Mouse (Mus musculus) frontal cortex, postnatal 14 days (tissue): ENCODE measurements at regions not wholly inside any gene's neighbourhood (a gene's known extent, or its start where the extent isn't known, plus 50 kb on each side); places are given as distances from the start of the nearest gene placed in this dataset.

Experiments
- DNase-seq, 2 experiments: peaks; one replicate each; pipeline ENCODE4 v3.0.0; 2022; ENCODE audit warnings: low spot score in 2 of 2

DNA sequence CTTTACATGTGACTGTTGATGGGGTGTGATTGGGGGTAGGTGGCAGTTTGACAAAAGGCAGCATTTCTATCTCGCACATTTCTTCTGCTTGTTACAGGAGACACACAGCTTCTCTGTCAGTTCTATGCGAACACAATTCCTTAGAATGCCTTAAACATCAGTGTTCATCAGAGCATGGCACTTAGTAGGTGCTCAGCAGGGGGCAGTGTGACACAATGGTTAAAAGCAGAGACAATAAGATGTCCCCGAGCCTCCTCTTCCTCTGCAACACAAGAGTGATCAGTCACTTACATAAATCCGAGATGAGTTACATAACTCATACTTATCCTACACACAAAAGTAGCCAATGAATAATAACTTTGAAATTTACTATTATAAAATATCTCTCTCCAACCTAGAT lies 688.1 kb downstream of the Gm826 start:
- DNase-seq: peak in 1 of 2 experiments; percentile 6

GRCm38 (mm10) chr2:159646595-159646994 lies 687.4 kb downstream of the Gm826 start:
- DNase-seq: no peak

DNA sequence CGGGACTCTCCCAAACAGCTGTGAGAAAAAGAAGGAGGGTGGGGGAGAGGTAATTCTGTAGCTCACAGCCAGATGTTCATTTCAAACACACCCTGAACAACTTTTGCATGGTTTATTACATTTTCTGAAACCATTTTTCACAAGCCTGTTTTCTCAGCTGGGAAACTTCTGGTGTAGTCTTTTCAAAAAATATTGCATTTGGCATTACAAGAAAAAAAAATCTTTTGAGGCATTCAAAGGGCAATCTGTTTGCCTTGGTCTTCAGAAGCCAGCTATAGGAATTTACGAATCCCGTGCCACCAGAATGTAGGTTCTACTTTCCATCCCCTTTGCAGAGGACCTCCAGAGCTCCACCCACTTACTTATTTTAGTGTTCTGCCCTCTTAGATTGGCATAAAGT lies 681.7 kb downstream of the Gm826 start:
- no peak for DNase-seq

DNA sequence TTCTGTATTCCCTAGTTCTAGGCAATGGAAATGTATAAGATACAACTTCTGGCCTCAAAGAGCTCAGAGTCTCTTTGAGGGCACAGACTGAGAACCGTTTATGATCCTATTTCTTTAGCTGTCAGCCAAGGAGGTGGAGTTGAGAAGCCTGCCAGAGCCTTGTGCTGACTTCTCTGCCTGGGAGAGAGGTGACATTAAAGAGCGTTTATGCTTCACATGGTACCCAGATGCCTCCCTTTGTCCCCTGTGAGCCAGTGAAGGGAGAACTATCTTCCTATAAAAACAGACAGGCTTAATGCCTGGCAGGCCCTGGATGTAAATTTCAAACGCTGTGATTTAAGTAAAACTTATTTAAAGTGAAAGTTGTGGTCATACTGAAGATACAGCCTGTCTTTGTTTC lies 657.1 kb downstream of the Gm826 start:
- no peak for DNase-seq

- no peak for DNase-seq
Measured at GRCm38 (mm10) chr2:159680641-159681040, 653.3 kb downstream of the Gm826 start.

DNA sequence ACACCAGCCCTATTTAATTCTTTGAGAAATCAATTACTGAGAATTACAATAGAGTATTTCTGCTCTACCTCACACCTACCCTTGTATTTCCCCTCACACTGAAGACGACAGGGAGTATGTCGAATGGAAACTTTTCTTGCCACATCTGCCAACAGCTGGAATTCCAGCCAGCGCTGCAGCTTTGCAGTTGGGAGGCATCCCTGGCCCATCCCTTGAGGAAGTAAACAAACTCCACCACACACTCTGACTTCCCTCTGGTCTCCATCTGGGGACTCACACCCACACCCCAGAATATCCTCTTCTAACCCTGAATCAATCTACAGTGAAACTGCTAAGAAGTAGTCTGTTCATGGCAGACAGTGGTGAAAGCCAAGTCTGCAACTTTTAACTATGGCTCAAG lies 630.9 kb downstream of the Gm826 start:
- DNase-seq: no peak

DNA sequence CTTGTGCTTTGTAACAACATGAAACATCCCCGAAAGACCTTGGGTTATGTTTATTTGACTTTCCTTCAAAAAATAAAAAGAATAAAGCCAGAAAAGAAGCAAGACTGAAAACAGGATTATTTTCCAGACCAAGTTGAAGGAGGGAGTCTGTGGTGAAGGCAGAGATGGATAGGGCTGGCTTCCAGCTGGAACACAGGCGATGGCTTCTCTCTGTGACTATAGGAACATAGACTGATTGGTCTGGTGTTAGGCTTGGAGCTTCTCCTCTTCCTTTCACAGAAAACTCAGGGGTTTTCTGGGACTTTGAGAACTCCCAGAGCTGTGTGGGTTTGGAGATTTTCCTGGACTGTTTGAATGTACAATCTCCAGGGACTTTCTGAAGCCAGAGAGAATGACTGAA lies 625.8 kb downstream of the Gm826 start:
- DNase-seq: no peak

DNA sequence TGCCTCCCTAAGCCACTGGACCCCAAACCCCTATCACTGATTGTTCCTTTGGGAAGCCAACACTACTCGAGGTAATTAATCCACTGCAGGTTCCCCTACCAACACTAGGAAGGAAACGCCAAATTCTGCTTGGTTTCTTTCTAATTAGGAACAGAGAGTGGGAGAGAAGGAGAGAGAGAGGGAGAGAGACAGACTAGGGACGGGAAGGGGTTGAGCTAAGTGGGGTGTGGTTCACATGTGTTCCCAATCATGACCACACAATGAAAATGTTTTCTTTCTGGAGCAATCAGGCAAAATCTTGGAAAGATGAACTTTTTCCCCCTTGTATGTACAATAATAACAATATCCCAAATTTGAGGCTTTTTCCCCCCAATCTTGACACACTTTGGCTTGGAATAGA lies 619.3 kb downstream of the Gm826 start:
- no peak for DNase-seq

- DNase-seq: no peak
Measured at GRCm38 (mm10) chr2:159718738-159719137, 615.2 kb downstream of the Gm826 start.

DNA sequence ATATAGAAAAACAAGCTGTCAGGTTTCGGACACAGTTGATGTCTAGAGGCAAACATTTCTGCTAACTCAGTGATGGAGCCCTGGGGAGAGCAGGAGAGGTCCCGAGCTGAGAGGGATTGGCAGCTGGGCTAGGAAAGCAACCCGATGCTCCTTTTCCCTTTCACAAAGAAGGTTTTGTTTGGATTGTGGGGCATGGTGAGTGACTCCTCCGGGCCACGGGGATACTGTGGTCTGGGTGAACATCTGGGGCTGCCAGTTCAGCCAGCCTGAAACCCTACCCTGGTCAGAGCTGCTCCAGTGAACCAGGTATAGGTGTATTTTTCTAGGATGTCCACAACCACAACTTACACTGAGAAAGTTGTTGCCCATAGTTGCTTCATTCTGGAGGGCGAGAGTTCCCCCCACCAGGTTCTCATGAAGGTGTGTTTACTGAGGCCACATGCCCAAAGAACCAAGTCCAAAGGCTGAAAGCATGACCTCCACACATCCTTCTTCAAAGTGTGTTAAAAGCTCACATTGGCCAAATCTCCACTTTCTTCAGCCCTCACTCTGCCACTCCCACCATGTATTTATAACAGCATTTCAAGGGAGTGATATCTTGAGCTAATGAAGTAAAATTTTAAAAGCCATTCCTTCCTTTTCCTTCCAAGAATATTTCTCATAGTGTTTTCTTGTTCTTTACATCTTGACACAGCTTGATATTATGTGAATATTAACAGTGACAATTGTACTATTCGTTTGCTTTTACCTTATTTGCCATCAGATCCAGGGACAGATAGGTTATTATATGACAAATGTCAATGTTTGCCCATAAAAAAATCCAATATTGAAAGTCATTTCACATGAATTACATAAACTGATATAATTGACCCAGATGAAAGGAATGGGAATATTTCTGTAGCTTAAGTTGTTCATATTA lies 608.5 kb downstream of the Gm826 start:
- DNase-seq: no peak

DNA sequence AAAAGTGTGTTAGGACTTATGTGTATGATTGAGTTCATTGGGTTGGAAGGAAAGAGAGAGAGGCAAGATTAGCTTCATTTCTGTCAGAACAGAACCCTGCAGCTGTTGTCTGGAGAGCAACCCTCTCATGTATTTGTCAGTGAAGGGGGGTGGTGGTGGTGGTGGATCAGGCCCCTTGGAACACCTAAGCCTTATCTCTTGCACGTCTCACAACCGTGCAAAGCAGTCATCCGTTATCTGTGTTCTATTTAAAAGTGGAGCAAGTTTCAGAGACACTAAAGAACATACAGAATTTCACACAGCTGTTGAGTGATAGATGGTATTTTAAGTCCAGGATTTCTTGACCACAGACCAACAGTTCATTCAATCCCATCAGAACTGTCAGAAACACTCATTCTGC lies 604.7 kb downstream of the Gm826 start:
- no peak for DNase-seq

GRCm38 (mm10) chr2:159730221-159730620 lies 603.7 kb downstream of the Gm826 start:
- DNase-seq: no peak

- no peak for DNase-seq
Measured at GRCm38 (mm10) chr2:159731305-159731704, 602.7 kb downstream of the Gm826 start.

- no peak for DNase-seq
Measured at GRCm38 (mm10) chr2:159732413-159732812, 601.5 kb downstream of the Gm826 start.

- no peak for DNase-seq
Measured at GRCm38 (mm10) chr2:159734576-159734975, 599.4 kb downstream of the Gm826 start.

DNA sequence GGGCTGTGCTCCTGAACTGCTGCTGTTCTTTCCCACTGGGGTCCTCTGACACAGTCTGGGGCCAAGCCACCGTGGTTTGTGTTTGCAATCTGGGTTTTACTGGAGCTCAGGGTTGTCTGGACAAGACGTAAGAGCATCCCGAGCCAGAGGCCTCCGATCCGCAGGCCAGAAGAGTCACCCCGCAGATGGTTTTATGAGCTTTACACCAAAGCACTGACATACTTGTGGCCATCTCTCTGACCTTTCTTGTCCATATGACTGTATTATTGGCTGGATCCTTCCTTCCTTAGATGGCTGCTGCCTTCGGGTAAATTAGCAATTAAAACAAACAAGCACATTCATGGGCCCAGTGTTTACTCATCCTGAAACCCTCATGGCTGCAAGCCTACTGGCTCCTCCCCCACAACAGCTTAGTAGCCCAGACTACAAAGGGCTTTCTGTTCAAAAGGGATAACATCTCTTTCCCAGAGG lies 578.4 kb downstream of the Gm826 start:
- DNase-seq: peak in 1 of 2 experiments; percentile 12

- DNase-seq: no peak
Measured at GRCm38 (mm10) chr2:159760806-159761205, 573.2 kb downstream of the Gm826 start.

GRCm38 (mm10) chr2:159763115-159763514 lies 570.8 kb downstream of the Gm826 start:
- DNase-seq: no peak
